Mouse (Mus musculus) CD4-positive naive resting alpha-beta T cell, adult 57 days (primary cell): ENCODE data around the gene Plekhg2. TPM values are rescaled to one million over a fixed set of nuclear protein-coding genes. Genes with fewer than 3 reads are reported as not detected.

Experiments used
- total RNA-seq: library from RNA; stranded (reverse); gene quantifications from one replicate; pipeline ENCODE4 v1.2.4, GENCODE M21; 2023

Gene Plekhg2
- 207 TPM for total RNA-seq

DNA sequence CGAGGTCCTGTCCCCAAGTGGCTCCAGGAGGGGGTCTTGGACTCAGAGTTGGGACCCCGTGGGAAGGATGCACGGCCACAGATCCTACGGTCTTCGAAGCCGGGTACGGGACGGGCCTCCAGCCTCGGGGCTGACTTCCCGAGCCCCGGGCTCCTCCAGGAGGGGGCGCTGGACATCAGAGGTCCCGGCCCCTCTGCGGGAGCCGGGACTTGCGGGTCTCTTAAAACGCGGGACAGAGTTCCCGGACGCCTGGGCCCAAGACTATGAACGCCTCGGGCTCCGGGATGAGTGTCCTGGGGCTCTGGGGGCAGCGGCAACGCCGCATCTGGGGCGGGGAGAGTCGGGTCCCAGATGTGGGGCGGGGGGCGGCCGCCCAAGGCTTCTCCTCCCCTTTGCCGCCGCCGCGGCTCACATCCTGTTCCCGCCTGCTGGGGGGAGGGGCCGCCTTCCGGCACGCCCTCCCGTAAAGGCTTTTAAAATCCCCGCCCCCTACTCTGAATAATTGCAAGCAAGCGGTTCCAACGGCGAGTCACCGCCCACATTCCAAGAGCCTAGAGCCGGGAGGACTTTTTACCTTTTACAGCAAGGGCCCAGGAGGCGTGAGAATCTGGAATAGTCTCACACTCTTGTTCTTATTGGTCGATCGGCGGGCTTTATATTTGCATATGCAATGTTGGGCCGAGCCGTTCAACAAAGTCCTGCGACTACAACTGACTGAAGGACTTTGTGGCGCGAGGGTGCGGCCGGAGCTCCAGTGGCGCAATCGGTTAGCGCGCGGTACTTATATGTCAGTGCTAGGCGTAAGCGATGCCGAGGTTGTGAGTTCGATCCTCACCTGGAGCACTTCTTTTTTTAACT is at the start of gene Plekhg2:
Plekhg2 (minus strand) TSS at position 349 of the 858 bp plus-strand sequence.

DNA sequence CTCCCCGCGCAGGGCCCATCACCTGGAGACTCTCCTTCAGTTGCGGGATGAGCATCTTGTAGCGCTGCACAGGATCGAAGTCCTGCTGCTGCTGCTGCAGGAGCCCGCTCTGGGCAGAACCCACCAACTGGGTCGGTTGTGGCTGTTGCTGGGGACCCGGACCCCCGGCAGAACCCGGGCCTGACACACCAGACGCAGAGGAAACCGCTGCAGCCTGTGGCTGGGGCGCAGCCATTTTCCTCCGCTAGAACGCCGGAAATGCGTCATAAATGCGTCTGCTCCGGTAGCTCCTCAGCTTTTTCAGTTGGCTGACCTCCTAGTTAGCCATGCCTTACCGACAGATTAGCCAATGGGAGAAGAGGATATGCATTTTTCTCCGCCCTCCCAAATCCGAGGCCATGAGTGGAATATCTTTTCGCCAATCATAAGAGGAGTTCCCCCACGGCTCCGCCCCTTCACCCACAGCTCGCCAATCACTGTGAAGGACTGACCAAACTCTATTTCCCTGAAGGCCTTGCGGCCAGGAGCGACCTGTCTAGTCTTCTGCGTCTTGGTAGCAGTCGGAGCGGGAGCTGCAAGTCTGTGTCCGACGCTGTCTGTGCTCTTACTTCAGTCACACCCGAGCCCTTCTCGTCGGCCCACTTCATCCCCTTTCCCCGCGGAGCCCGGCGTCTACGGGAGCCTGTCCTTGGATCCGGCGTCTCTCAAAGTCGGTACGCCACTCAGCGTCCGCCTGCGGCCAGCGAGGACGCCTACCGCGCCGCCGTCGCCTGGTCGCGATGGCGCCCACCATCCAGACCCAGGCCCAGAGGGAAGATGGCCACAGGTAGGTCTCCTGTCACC is 20.3 kb upstream of the Plekhg2 start, which contains the start of the genes Med29 and Paf1:
Med29 (minus strand) TSS at position 280 of the 843 bp plus-strand sequence.
Paf1 (plus strand) TSS at position 523 of the 843 bp plus-strand sequence.

DNA sequence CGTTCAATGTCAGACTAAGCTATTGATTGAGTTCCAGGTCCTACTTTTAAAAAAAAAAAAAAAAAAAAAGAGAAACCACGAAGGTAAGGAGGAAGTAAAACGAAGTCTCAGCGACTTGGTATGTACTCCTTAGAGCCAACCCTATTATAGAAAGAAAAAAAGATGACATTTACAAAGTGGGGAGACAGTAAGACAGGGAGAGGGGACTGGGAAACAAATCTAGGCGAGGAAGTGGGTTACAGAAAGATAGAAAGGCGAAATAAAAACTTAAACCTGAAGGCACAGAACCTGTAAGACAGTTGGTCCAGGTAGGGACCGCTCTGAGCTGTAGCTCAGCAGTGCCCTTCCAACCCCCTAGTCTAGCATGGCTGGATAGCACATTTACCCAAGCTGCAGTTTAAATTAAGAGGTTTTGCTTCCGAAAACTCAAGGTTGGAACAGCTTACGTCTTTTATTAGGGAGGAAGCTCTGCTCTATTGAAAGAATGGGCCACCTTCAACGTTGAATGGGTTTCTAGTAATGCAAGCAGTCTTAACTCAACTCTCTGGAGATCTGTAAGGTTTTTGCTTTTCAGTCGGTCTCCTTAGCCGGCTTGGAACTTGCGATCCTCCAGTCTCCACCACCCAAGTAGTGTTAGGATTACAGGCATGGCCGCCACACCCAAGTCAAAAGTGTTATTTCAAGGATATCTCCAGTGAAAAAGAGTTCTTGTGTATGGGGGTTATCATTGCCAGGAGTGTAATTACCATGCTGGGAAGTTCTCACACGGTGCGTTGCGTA is 8.0 kb upstream of the Plekhg2 start, which contains the start of gene Zfp36:
Zfp36 (minus strand) TSS at position 17 of the 780 bp plus-strand sequence.

DNA sequence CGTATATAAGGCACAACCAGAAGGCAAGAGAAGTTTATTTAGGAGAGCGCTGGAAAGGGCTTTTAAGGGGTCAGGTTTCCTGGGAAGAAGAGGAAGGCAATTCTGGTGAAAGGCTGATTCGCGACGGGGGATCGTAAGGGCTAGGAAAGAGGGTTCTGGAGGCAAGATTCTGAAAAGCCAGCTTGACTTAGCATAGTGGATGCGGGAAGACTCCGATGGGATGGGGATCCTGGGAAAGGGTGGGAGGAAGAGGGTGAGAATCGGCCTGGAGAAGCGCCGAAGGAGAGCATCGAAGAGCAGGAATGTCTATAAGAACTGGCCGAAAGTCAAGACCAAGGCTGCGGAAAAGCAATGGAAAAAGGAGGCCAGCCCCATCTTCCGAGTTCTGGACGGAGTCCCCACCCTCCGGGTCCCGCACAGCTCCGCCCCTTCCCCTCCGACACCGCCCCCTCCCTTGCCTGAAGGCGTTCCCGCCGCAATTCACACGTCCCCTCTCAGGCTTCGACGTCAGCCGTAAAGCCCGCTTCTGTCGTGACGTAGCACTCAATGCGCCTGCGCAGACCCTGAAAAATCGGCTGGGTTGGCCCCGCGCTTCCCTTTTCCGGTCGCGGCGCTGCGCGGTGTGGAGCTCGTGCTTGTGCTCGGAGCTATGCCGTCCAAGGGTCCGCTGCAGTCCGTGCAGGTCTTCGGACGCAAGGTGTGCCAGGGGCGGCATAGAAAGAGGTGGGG is 22.1 kb downstream of the Plekhg2 start, which contains the start of gene Rps16:
Rps16 (plus strand) TSS at position 498 of the 729 bp plus-strand sequence.

DNA sequence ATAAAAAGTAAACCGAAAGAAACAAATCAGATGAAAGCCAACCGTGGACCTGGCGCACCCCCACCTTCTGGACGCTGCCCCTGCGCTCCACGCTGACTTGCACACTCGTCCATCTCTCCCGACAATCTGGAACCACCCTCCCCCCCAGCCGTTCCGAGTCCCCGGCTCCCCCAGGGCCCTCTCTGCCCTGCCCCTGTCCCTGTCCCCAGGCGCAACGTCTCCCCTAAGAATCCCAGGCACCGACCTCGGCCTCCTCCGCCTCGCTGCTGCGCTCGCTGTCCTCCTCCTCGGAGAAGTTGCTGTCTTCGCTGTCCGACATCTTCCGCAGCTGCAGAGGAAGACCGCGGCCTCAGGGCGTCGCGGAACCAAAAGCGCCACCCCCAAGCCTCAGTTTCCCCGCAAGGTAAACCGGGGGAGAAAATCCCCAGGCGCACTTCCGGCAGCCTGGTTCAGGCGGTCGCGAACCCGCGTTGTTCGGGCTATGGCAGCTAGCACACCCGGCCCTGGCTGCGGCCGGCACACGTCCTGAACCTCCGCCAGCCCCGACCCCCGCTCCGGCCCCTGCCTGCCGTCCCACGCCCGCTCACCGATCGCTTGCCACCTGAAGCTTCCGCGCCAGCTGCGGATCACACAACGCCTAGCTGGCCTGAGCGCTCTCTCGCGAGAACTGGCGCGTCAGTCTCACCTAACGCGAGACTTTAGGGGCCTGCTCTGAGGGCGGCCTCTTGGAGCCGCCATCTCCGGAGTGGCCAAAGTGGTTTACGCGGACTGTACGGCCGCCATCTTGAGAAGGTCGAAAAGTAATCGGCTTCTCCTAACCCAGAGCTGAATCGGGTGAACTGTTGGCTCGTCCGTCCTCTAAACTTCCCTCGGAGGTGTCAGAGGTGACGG is 34.0 kb downstream of the Plekhg2 start, which contains the start of gene Supt5:
Supt5 (minus strand) TSS at position 639 of the 891 bp plus-strand sequence.

DNA sequence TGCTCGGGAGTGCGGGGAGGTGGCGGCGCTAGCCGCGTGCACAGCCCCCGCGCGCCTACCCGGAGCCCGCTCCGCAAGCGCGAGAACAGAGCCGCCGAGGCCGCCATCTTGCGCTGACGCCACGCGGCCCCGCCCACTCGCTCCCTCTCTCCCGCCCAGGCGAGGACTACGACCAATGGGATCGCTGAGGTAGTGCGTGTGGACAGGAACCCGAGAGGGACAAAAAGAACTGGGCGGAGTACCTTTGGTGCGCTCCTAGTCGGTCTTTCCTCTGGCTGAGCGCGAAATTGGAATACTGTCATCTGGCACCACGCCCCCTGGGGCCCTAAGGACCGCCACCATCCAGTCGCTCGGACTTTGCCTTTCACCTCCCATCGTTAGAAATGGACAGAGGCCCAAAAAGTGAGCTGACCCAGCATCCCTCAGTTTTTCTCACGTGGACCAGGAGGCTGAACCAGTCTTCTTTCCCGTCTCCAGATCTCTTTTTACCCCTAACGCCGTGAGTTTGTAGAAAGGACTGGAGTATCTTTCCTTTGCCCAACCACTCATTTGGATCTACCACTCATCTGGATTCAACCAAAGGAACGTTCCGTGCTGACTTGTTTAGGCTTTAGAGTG is 60.4 kb downstream of the Plekhg2 start, which contains the start of gene Timm50:
Timm50 (minus strand) TSS at position 147 of the 618 bp plus-strand sequence.

Other genes starting within 250 kb of the Plekhg2 start
- gene 9530053A07Rik, start 243.1 kb downstream of the Plekhg2 start, total RNA-seq, result not detected
- gene Fbl, start 202.9 kb downstream of the Plekhg2 start, total RNA-seq, result 183 TPM
- 16.9 TPM for gene Dyrk1b, start 193.1 kb downstream of the Plekhg2 start, total RNA-seq
- gene Eid2, start 104.7 kb downstream of the Plekhg2 start, total RNA-seq, result 9.9 TPM
- 5.5 TPM for gene Eid2b, start 94.9 kb downstream of the Plekhg2 start, total RNA-seq
- gene Selenov, start 81.4 kb downstream of the Plekhg2 start, total RNA-seq, result not detected
- not detected for gene Dll3, start 70.4 kb downstream of the Plekhg2 start, total RNA-seq
- gene Timm50, start 60.5 kb downstream of the Plekhg2 start, total RNA-seq, result 32.5 TPM
- gene Supt5, start 33.9 kb downstream of the Plekhg2 start, total RNA-seq, result 190 TPM
- gene Rps16, start 21.9 kb downstream of the Plekhg2 start, total RNA-seq, result 5,484 TPM
- gene Zfp36, start 7.7 kb upstream of the Plekhg2 start, total RNA-seq, result 442 TPM
- gene Med29, start 20.1 kb upstream of the Plekhg2 start, total RNA-seq, result 14.8 TPM
- 154 TPM for gene Paf1, start 20.4 kb upstream of the Plekhg2 start, total RNA-seq
- 312 TPM for gene Gmfg, start 64.8 kb upstream of the Plekhg2 start, total RNA-seq
- gene Lrfn1, start 79.4 kb upstream of the Plekhg2 start, total RNA-seq, result 6.7 TPM
- not detected for gene Ifnl2, start 137.9 kb upstream of the Plekhg2 start, total RNA-seq
- not detected for gene Ifnl3, start 150.2 kb upstream of the Plekhg2 start, total RNA-seq
- gene Sycn, start 168.3 kb upstream of the Plekhg2 start, total RNA-seq, result not detected
- 0.38 TPM for gene Nccrp1, start 174.7 kb upstream of the Plekhg2 start, total RNA-seq
- 45.7 TPM for gene Samd4b, start 225.5 kb upstream of the Plekhg2 start, total RNA-seq
- gene Pak4, start 225.6 kb upstream of the Plekhg2 start, total RNA-seq, result 8.9 TPM